Mouse (Mus musculus): ENCODE data around the gene Ap5m1. TPM values are rescaled to one million over a fixed set of nuclear protein-coding genes. Genes with fewer than 3 reads are reported as not detected.

The Ap5m1 gene
- polyA plus RNA-seq, 1 experiment from 2014 or later = 28.0 TPM

- H3K27ac ChIP-seq = no peak overlapping the region
- no peak for ATAC-seq (replicated peaks; ENCODE audit: low FRiP score, low read depth)
- H3K27me3 ChIP-seq (ENCODE audit: insufficient read depth, low read length) = no peaks in the 10 kb centered on the region
- H3K4me3 ChIP-seq (replicated peaks; ENCODE audit: low read depth, low read length) = no peak overlapping the region
- peak; percentile 77 for TF ChIP-seq CTCF (IDR thresholded peaks at IDR 0.05; ENCODE audit: low read depth)
- no peak overlapping the region for H3K9ac ChIP-seq (ENCODE audit: low read depth, low read length)
- no peaks in the 10 kb centered on the region for H3K36me3 ChIP-seq (ENCODE audit: insufficient read depth, low read length)
- 9% methylated on average over 7 of the region's 7 CpGs for WGBS
- no peaks in the 10 kb centered on the region for H3K4me1 ChIP-seq (replicated peaks; ENCODE audit: insufficient read depth, low read length)
- peak; percentile 72 for DNase-seq (ENCODE audit: low spot score)
- no peaks in the 10 kb centered on the region for H3K9me3 ChIP-seq (replicated peaks; ENCODE audit: low read length)
- H3K4me2 ChIP-seq (ENCODE audit: low read length) = no peak overlapping the region
Observed at GRCm38 (mm10) chr14:49118381-49118780, 52.5 kb downstream of the Ap5m1 start.

DNA sequence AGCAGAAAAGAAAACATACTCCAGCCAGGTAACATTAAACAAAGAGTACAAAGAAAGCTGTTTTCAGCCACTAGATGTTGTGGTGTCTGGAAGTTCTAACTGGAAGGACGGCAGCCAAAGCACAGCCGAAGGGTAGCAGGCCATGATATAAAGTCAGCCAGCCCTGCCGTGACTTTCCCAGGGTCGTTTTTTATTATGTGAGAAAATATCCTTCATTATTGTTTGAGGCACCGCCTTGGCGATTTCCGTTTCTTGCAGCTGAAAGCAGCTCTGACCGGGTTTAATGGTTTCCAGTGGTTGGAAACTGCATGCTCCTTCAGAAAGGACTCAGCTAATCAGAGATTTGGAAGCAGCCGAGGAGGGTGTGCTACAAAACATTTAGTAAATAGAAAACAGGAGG, 55.8 kb downstream of the Ap5m1 start:
- peak; percentile 1 for DNase-seq (ENCODE audit: low spot score)
- Histone ChIP-seq H3K36me3 (ENCODE audit: insufficient read depth, low read length) (no peaks in the 10 kb centered on the region), H3K9me3 (replicated peaks; ENCODE audit: low read length) (no peaks in the 10 kb centered on the region), H3K27me3 (ENCODE audit: insufficient read depth, low read length) (no peaks in the 10 kb centered on the region), H3K27ac (no peak overlapping the region), H3K4me2 (ENCODE audit: low read length) (no peak overlapping the region), H3K4me1 (replicated peaks; ENCODE audit: insufficient read depth, low read length) (no peaks in the 10 kb centered on the region), H3K9ac (ENCODE audit: low read depth, low read length) (no peak overlapping the region), H3K4me3 (replicated peaks; ENCODE audit: low read depth, low read length) (no peak overlapping the region)
- TF ChIP-seq CTCF (IDR thresholded peaks at IDR 0.05; ENCODE audit: low read depth) = no peak
- WGBS = 43% methylated on average over 9 of the region's 9 CpGs
- ATAC-seq (replicated peaks; ENCODE audit: low FRiP score, low read depth) = no peak

DNA sequence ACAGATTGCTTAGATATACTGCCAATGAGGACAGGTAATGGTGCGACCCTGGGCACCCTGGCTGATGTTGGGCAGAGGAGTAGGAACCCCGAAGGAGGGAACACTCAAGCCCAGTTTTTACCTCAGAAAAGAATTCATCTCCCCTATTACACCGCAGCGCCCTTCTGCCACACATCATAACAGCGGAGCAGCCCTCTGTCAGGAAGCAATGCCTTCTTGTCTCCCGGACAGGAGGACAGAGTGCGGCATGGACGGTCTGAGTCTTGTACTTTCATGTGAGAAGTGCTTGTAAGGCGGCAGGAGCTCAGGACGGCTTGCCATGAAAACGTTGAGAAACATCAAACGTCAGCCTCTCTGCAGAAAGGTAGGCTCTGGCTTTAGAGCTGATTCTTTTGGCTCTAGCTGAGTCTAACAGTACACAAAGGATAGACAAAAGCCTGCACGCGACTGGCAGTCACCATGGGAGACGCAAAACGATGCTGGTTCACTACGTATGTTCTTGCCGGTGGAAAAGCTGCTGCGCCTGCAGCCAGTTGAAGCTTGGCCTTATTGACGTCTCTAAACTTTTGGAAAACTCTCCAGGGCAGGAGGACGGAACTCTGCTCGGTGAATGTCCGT, 61.4 kb downstream of the Ap5m1 start:
- H3K27ac ChIP-seq = no peak overlapping the region
- H3K9ac ChIP-seq (ENCODE audit: low read depth, low read length) = no peak overlapping the region
- H3K36me3 ChIP-seq (ENCODE audit: insufficient read depth, low read length) = no peaks in the 10 kb centered on the region
- no peak overlapping the region for H3K4me3 ChIP-seq (replicated peaks; ENCODE audit: low read depth, low read length)
- no peak for DNase-seq (ENCODE audit: low spot score)
- no peak for TF ChIP-seq CTCF (IDR thresholded peaks at IDR 0.05; ENCODE audit: low read depth)
- 81% methylated on average over 23 of the region's 23 CpGs for WGBS
- no peak for ATAC-seq (replicated peaks; ENCODE audit: low FRiP score, low read depth)
- no peaks in the 10 kb centered on the region for H3K4me1 ChIP-seq (replicated peaks; ENCODE audit: insufficient read depth, low read length)
- H3K27me3 ChIP-seq (ENCODE audit: insufficient read depth, low read length) = no peaks in the 10 kb centered on the region
- H3K4me2 ChIP-seq (ENCODE audit: low read length) = no peak overlapping the region
- no peaks in the 10 kb centered on the region for H3K9me3 ChIP-seq (replicated peaks; ENCODE audit: low read length)

GRCm38 (mm10) chr14:49128544-49129263, 62.8 kb downstream of the Ap5m1 start:
- no peak overlapping the region for H3K27ac ChIP-seq

GRCm38 (mm10) chr14:49132391-49132790, 66.5 kb downstream of the Ap5m1 start:
- DNase-seq (ENCODE audit: low spot score) = no peak
- Histone ChIP-seq H3K4me1 (replicated peaks; ENCODE audit: insufficient read depth, low read length) (no peaks in the 10 kb centered on the region), H3K9me3 (replicated peaks; ENCODE audit: low read length) (no peaks in the 10 kb centered on the region), H3K36me3 (ENCODE audit: insufficient read depth, low read length) (no peaks in the 10 kb centered on the region), H3K27ac (no peak overlapping the region), H3K9ac (ENCODE audit: low read depth, low read length) (no peak overlapping the region), H3K4me3 (replicated peaks; ENCODE audit: low read depth, low read length) (no peak overlapping the region), H3K4me2 (ENCODE audit: low read length) (no peak overlapping the region), H3K27me3 (ENCODE audit: insufficient read depth, low read length) (no peaks in the 10 kb centered on the region)
- 86% methylated on average over 3 of the region's 3 CpGs for WGBS
- no peak for ATAC-seq (replicated peaks; ENCODE audit: low FRiP score, low read depth)
- TF ChIP-seq CTCF (IDR thresholded peaks at IDR 0.05; ENCODE audit: low read depth) = no peak

More at GRCm38 (mm10) chr14:49128544-49129263, 62.8 kb downstream of the Ap5m1 start:
- 67% methylated on average over 10 of the region's 10 CpGs for WGBS
- no peak overlapping the region for H3K9ac ChIP-seq (ENCODE audit: low read depth, low read length)
- no peaks in the 10 kb centered on the region for H3K4me1 ChIP-seq (replicated peaks; ENCODE audit: insufficient read depth, low read length)
- TF ChIP-seq CTCF (IDR thresholded peaks at IDR 0.05; ENCODE audit: low read depth) = no peak
- H3K4me2 ChIP-seq (ENCODE audit: low read length) = no peak overlapping the region
- H3K4me3 ChIP-seq (replicated peaks; ENCODE audit: low read depth, low read length) = no peak overlapping the region
- no peaks in the 10 kb centered on the region for H3K27me3 ChIP-seq (ENCODE audit: insufficient read depth, low read length)
- no peaks in the 10 kb centered on the region for H3K36me3 ChIP-seq (ENCODE audit: insufficient read depth, low read length)
- H3K9me3 ChIP-seq (replicated peaks; ENCODE audit: low read length) = no peaks in the 10 kb centered on the region
- no peak for ATAC-seq (replicated peaks; ENCODE audit: low FRiP score, low read depth)
- DNase-seq (ENCODE audit: low spot score) = no peak

DNA sequence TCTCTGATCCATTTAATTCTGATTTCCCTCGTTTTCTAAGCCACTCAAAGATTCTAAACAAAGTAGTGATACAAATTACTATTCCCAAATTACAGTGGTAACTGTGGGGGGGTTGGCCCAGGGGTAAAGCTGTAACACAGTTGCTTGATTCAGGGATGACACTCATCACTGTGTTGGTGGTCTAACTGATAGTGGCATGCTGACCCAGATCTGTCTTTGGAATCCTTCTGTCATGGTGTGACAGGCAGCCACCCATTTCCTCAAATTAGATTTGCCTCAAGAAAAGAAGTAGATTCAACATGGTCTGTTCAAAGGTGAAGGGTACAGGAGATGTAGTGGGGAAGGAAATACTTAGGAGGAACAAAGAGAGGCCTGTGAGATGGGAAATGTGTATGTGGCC, 72.3 kb downstream of the Ap5m1 start:
- H3K4me2 ChIP-seq (ENCODE audit: low read length) = no peak overlapping the region
- no peaks in the 10 kb centered on the region for H3K36me3 ChIP-seq (ENCODE audit: insufficient read depth, low read length)
- DNase-seq (ENCODE audit: low spot score) (no peak), ATAC-seq (replicated peaks; ENCODE audit: low FRiP score, low read depth) (no peak)
- H3K9ac ChIP-seq (ENCODE audit: low read depth, low read length) = no peak overlapping the region
- no peak for TF ChIP-seq CTCF (IDR thresholded peaks at IDR 0.05; ENCODE audit: low read depth)
- no peaks in the 10 kb centered on the region for H3K27me3 ChIP-seq (ENCODE audit: insufficient read depth, low read length)
- no peak overlapping the region for H3K4me3 ChIP-seq (replicated peaks; ENCODE audit: low read depth, low read length)
- no peaks in the 10 kb centered on the region for H3K9me3 ChIP-seq (replicated peaks; ENCODE audit: low read length)
- H3K4me1 ChIP-seq (replicated peaks; ENCODE audit: insufficient read depth, low read length) = no peaks in the 10 kb centered on the region
- 59% methylated on average over 1 of the region's 1 CpGs for WGBS
- no peak overlapping the region for H3K27ac ChIP-seq

Data from kidney, postnatal 0 days (tissue).